Mouse (Mus musculus) liver, embryonic 16.5 days (tissue): ENCODE measurements around the gene Grk4. TPM values are rescaled to one million over a fixed set of nuclear protein-coding genes. Genes with fewer than 3 reads are reported as not detected.

ENCODE experiments used
- ATAC-seq: fragments of 200-750 bp; cut with Nextera tagmentation; 2 replicates; pipeline ENCODE4 v1.8.0; 2017; ENCODE audit warnings: low read depth, mild to moderate bottlenecking, moderate number of reproducible peaks, moderate library complexity
- H3K27ac ChIP-seq: fragments of 300-500 bp; sonication (generic); 2 replicates; pipeline ENCODE4 v1.5.1; 2014; ENCODE audit warnings: mild to moderate bottlenecking, low read length
- H3K27me3 ChIP-seq: fragments of 300-500 bp; sonication (generic); 2 replicates; pipeline ENCODE4 v1.6.1; 2014; ENCODE audit warnings: low read depth, low read length, mixed read lengths; ENCODE audit not compliant: control insufficient read depth, insufficient read depth
- H3K36me3 ChIP-seq: fragments of 300-500 bp; sonication (generic); 2 replicates; pipeline ENCODE4 v1.6.1; 2014; ENCODE audit warnings: mild to moderate bottlenecking; ENCODE audit not compliant: control insufficient read depth, insufficient read depth
- H3K4me1 ChIP-seq: fragments of 300-500 bp; sonication (generic); 2 replicates; pipeline ENCODE4 v1.6.1; 2014; ENCODE audit warnings: low read depth, low read length, mixed read lengths; ENCODE audit not compliant: control insufficient read depth
- H3K4me2 ChIP-seq: fragments of 300-500 bp; sonication (generic); 2 replicates; pipeline ENCODE4 v1.6.1; 2014; ENCODE audit warnings: low read depth, low read length, mixed read lengths
- H3K4me3 ChIP-seq: fragments of 300-500 bp; sonication (generic); 2 replicates; pipeline ENCODE4 v1.5.1; 2014; ENCODE audit warnings: low read depth, mild to moderate bottlenecking, low read length
- H3K9ac ChIP-seq: fragments of 300-500 bp; sonication (generic); 2 replicates; pipeline ENCODE4 v1.6.1; 2014; ENCODE audit warnings: low read depth, low read length
- H3K9me3 ChIP-seq: fragments of 300-500 bp; sonication (generic); replicated peaks from 2 replicates; pipeline ENCODE4 v1.6.1; 2016; ENCODE audit warnings: low read length; ENCODE audit not compliant: control insufficient read depth
- WGBS: fragments of 180-500 bp; shearing (Covaris S2); extraction: QIAGEN DNeasy Blood & Tissue Kit; methylation state at CpG from one replicate; pipeline ENCODE4 v1.1.7; 2014; ENCODE audit not compliant: insufficient replicate concordance; 5-methylcytosine and 5-hydroxymethylcytosine counted together
- polyA plus RNA-seq: library from polyadenylated mRNA; unstranded; fragments of >200 nt; fragmentation: Nextera tagmentation; extraction: Ambion mirVana; gene quantifications from 2 replicates; pipeline ENCODE4 v1.2.1, GENCODE M21; 2015

The Grk4 gene
- 0.79 and 0.91 TPM in 2 replicates for polyA plus RNA-seq

DNA sequence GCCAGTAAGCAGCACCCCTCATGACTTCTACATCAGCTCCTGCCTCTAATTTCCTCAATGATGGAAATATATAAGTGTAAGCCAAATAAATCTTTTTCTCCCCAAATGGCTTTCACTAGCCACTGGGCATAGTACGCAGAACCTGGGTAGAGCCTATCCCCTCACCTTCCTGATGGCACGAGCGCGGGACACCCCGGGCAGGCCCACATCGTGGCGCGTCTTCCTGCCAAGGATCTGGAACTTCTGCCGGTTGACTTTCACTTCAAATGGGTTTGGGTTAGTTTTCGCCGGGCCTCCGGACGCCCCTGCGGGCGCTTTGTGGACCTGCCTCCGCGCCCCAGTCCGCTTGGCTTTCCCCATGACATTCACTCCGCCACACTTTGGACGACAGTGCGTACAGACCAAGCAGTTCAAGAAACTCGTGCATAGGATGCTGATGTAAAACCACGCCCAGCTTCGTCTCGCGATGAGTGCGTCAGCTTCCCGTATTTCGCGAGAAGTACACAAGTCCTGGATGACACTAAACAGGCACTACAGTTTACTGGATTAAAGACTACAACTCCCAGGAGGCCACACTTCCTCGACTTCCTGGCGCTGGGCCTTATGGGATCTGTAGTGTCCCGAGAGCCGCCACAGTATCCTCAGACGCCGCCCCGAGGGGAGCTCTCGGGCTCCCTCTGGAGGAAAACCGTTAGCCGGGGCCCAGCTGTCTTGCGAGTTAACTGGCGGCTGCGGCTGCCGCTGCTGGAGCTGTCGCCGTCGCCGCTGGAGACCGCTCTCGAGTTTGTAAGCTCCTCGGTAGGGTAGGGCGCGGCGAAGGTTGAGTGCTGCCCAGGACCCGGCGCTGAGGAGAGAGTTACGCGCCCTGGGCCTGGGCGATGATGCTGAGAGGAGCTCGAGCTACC, at the start of gene Grk4, which contains the start of gene Nop14:
Grk4 (plus strand) TSS at position 694 of the 905 bp plus-strand sequence.
Nop14 (minus strand) TSS at position 463 of the 905 bp plus-strand sequence.
- no peaks in the 10 kb centered on the region for H3K9me3 ChIP-seq
- H3K9ac ChIP-seq: peak within 1 kb of the TSS; percentile 87
- H3K4me2 ChIP-seq: peak within 1 kb of the TSS; percentile 92
- peaks cover 5% of the 10 kb centered on the region for H3K36me3 ChIP-seq
- no peaks in the 10 kb centered on the region for H3K27me3 ChIP-seq
- peak within 1 kb of the TSS; percentile 87 for H3K4me3 ChIP-seq
- H3K4me1 ChIP-seq: peaks cover 12% of the 10 kb centered on the region
- under 1% methylated on average over 58 of the region's 60 CpGs for WGBS
- H3K27ac ChIP-seq: peak within 1 kb of the TSS; percentile 96
- ATAC-seq: peak; percentile 99

GRCm38 (mm10) chr5:34632996-34633395, 27.2 kb upstream of the Grk4 start:
- Histone ChIP-seq H3K4me2 (peak overlapping the region; percentile 23; the same call in 1 of the 2 replicates), H3K36me3 (peaks cover 54% of the 10 kb centered on the region), H3K27me3 (no peaks in the 10 kb centered on the region), H3K9me3 (no peaks in the 10 kb centered on the region), H3K4me3 (no peak overlapping the region), H3K4me1 (peaks cover 47% of the 10 kb centered on the region), H3K27ac (peak overlapping the region; percentile 51; the same call in 1 of the 2 replicates), H3K9ac (no peak overlapping the region)
- ATAC-seq: peak; percentile 50
- 51% methylated on average over 2 of the region's 2 CpGs for WGBS

- WGBS: 61% methylated on average over 4 of the region's 4 CpGs
- no peak for ATAC-seq
- Histone ChIP-seq H3K27me3 (no peaks in the 10 kb centered on the region), H3K4me3 (no peak overlapping the region), H3K9ac (no peak overlapping the region), H3K4me2 (no peak overlapping the region), H3K27ac (no peak overlapping the region), H3K4me1 (peaks cover 47% of the 10 kb centered on the region), H3K9me3 (no peaks in the 10 kb centered on the region), H3K36me3 (peaks cover 47% of the 10 kb centered on the region)
Measured at GRCm38 (mm10) chr5:34633641-34634040, 26.5 kb upstream of the Grk4 start.

DNA sequence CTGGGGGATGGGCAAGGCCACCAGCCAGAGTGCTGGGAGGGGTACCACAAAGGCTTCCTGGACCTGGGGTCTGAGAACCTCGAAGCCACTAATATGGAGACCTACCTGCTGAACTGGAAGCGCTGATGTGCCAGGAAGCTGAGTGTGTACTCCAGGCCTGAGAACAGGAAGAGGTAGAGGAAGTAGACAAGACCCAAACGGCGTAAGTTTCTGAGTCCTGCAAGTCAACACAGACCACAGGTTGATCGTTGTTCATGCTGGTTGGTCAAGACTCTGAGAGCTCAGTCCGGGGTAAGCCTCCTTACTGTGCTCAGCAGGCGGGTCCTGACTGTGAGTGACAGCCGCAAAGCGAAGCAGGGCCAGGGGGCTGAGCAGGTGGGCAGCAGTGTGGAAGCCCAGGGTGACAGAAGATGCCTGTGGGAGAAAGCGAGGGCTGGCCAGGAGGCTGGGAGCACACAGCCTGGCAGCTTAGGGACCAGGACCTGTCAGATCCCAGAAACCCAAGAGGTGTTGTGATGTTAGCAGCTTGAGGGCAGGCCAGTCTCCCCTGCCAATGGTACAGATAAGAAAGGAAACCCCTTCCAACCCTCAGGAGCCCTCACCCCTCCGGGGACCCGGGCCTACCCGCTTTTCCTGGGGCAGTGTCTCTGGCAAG, 25.3 kb upstream of the Grk4 start:
- Histone ChIP-seq H3K9ac (no peak overlapping the region), H3K27ac (peak overlapping the region; percentile 43), H3K4me2 (no peak overlapping the region; the same call in 1 of the 2 replicates), H3K9me3 (no peaks in the 10 kb centered on the region), H3K27me3 (no peaks in the 10 kb centered on the region), H3K4me1 (peaks cover 47% of the 10 kb centered on the region), H3K36me3 (peaks cover 40% of the 10 kb centered on the region), H3K4me3 (no peak overlapping the region)
- WGBS: 60% methylated on average over 13 of the region's 13 CpGs
- no peak for ATAC-seq

DNA sequence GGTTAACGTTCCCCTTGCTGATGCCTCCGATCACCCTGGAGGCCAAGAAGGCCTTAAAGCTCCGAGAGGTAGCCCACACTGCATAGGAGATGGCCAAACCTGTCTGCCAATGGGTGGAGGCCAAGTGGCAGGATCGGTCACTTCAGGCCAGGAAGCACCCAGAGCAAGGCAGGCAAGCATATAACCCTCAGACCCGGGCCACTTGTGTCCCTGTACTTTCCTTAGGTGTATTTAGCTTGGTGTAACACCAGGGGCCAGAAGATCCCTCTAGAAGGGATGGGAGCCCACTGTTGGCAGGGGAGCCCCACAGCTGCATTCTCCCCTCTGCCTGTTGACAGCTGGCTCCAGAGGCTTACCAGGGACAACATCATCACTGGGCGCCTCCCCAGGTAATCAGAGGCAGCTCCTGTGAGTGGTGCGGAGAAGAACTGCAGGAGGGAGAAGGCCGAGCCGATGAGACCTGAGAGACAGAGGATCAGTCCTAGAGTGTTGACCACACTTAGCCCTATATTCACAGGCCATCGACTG, 24.4 kb upstream of the Grk4 start:
- H3K36me3 ChIP-seq: peaks cover 37% of the 10 kb centered on the region
- H3K4me1 ChIP-seq: peaks cover 47% of the 10 kb centered on the region
- no peak for ATAC-seq
- peak overlapping the region; percentile 98 for H3K4me2 ChIP-seq
- WGBS: 56% methylated on average over 10 of the region's 10 CpGs
- H3K27ac ChIP-seq: peak overlapping the region; percentile 16
- H3K27me3 ChIP-seq: no peaks in the 10 kb centered on the region
- H3K9ac ChIP-seq: peak overlapping the region; percentile 9; the same call in 1 of the 2 replicates
- H3K9me3 ChIP-seq: no peaks in the 10 kb centered on the region
- H3K4me3 ChIP-seq: peak overlapping the region; percentile 78

GRCm38 (mm10) chr5:34636481-34637287, 23.5 kb upstream of the Grk4 start, which contains the start of gene Mfsd10:
TSS of gene Mfsd10 (minus strand) at chr5:34637212.
- peak within 1 kb of the TSS; percentile 76 for H3K9ac ChIP-seq
- H3K27ac ChIP-seq: peak within 1 kb of the TSS; percentile 86
- ATAC-seq: peak; percentile 89
- peaks cover 47% of the 10 kb centered on the region for H3K4me1 ChIP-seq
- H3K36me3 ChIP-seq: peaks cover 27% of the 10 kb centered on the region
- peak within 1 kb of the TSS; percentile 78 for H3K4me3 ChIP-seq
- H3K9me3 ChIP-seq: no peaks in the 10 kb centered on the region
- H3K4me2 ChIP-seq: peak within 1 kb of the TSS; percentile 98
- no peaks in the 10 kb centered on the region for H3K27me3 ChIP-seq
- under 1% methylated on average over 48 of the region's 48 CpGs for WGBS

DNA sequence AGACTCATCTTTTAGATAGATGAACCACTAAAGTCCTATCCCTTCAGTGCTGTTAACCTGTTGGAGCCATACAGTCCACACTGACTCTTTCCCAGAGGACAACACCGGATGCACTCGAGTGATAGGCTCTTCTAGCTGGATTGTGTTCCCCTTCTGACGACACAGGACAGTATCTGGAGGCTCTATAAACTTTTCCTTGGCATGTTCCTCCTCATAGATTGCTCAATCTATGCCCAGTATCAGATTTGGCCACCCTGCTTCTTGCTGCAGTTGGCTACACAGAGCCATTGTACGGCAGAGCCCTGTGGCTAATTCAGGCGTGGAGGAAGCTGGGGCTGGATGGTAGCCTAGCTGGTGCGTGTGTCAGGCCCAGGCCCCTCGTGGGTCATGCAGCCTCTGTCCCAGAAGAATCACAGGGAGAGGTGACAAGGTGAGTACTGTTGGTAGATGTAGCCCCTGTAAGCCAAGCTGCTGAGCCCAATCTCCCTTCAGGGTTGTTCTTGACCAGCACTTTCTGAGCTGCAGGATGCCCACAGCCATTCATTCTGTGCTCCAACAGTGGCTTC, 22.5 kb upstream of the Grk4 start:
- H3K9me3 ChIP-seq: no peaks in the 10 kb centered on the region
- H3K36me3 ChIP-seq: peaks cover 23% of the 10 kb centered on the region
- peak overlapping the region; percentile 78 for H3K4me3 ChIP-seq
- H3K4me1 ChIP-seq: peaks cover 45% of the 10 kb centered on the region
- peak overlapping the region; percentile 76 for H3K9ac ChIP-seq
- no peaks in the 10 kb centered on the region for H3K27me3 ChIP-seq
- 63% methylated on average over 7 of the region's 7 CpGs for WGBS
- peak overlapping the region; percentile 98 for H3K4me2 ChIP-seq
- peak overlapping the region; percentile 86 for H3K27ac ChIP-seq
- no peak for ATAC-seq

- Histone ChIP-seq H3K27me3 (no peaks in the 10 kb centered on the region), H3K36me3 (peaks cover 26% of the 10 kb centered on the region), H3K4me2 (no peak overlapping the region), H3K4me1 (peaks cover 10% of the 10 kb centered on the region), H3K9me3 (no peaks in the 10 kb centered on the region), H3K9ac (no peak overlapping the region), H3K4me3 (no peak overlapping the region), H3K27ac (no peak overlapping the region)
- 68% methylated on average over 3 of the region's 3 CpGs for WGBS
- no peak for ATAC-seq
Measured at GRCm38 (mm10) chr5:34641991-34642390, 18.2 kb upstream of the Grk4 start.
